Mouse (Mus musculus): ENCODE measurements around the gene Zfp84. TPM values are rescaled to one million over a fixed set of nuclear protein-coding genes. Genes with fewer than 3 reads are reported as not detected.
"Not testable (repeated sequence)": the region's sequence is repeated elsewhere in the genome, so short reads cannot be mapped to it uniquely, and the experiment has no call there.

The Zfp84 gene
- polyA plus RNA-seq (2014; fragmentation: Nextera tagmentation; extraction: Ambion mirVana) = 15.5 and 17.3 TPM in 2 replicates

- H3K4me2 ChIP-seq (ENCODE audit: low read depth, low read length, severe bottlenecking) = peak within 1 kb of the TSS; percentile 71
- peak; percentile 96 for ATAC-seq (replicated peaks; ENCODE audit: low FRiP score)
- H3K27ac ChIP-seq (ENCODE audit: low read depth, low read length) = 0 out of 2 replicates have a peak within 1 kb of the TSS, but pooled peaks have one; percentile 37
- DNase-seq (ENCODE audit: low spot score) = peak; percentile 85
- no peaks in the 10 kb centered on the region for H3K9me3 ChIP-seq (ENCODE audit: control insufficient read depth, low read length)
- WGBS = under 1% methylated on average over 32 of the region's 32 CpGs
- no peaks in the 10 kb centered on the region; the same call in 1 of the 2 replicates for H3K36me3 ChIP-seq (ENCODE audit: control insufficient read depth, insufficient read depth, low read length)
- peak within 1 kb of the TSS; percentile 80 for H3K9ac ChIP-seq (ENCODE audit: low read length)
- no peaks in the 10 kb centered on the region for H3K27me3 ChIP-seq (ENCODE audit: control insufficient read depth, insufficient read depth, low read length)
- no peaks in the 10 kb centered on the region; the same call in 1 of the 2 replicates for H3K4me1 ChIP-seq (replicated peaks; ENCODE audit: control insufficient read depth, insufficient read depth, low read length)
- H3K4me3 ChIP-seq (ENCODE audit: low read depth, low read length) = peak within 1 kb of the TSS; percentile 75
Observed at GRCm38 (mm10) chr7:29768090-29768900, at the start of gene Zfp84. TSS of gene Zfp84 (plus strand) at chr7:29768552.

GRCm38 (mm10) chr7:29725461-29726142 lies 42.8 kb upstream of the Zfp84 start:
- 33% methylated on average over 16 of the region's 17 CpGs for WGBS
- not testable (repeated sequence) for H3K4me3 ChIP-seq (ENCODE audit: low read depth, low read length); H3K27me3 ChIP-seq (ENCODE audit: control insufficient read depth, insufficient read depth, low read length); H3K9ac ChIP-seq (ENCODE audit: low read length); H3K4me1 ChIP-seq (replicated peaks; ENCODE audit: control insufficient read depth, insufficient read depth, low read length); DNase-seq (ENCODE audit: low spot score); ATAC-seq (replicated peaks; ENCODE audit: low FRiP score); H3K9me3 ChIP-seq (ENCODE audit: control insufficient read depth, low read length); H3K27ac ChIP-seq (ENCODE audit: low read depth, low read length); H3K4me2 ChIP-seq (ENCODE audit: low read depth, low read length, severe bottlenecking); H3K36me3 ChIP-seq (ENCODE audit: control insufficient read depth, insufficient read depth, low read length)

- not testable (repeated sequence) for ATAC-seq (replicated peaks; ENCODE audit: low FRiP score); H3K9ac ChIP-seq (ENCODE audit: low read length); H3K4me2 ChIP-seq (ENCODE audit: low read depth, low read length, severe bottlenecking); H3K4me3 ChIP-seq (ENCODE audit: low read depth, low read length); H3K36me3 ChIP-seq (ENCODE audit: control insufficient read depth, insufficient read depth, low read length); H3K4me1 ChIP-seq (replicated peaks; ENCODE audit: control insufficient read depth, insufficient read depth, low read length); H3K27ac ChIP-seq (ENCODE audit: low read depth, low read length); DNase-seq (ENCODE audit: low spot score); H3K9me3 ChIP-seq (ENCODE audit: control insufficient read depth, low read length); H3K27me3 ChIP-seq (ENCODE audit: control insufficient read depth, insufficient read depth, low read length)
- 64% methylated on average over 11 of the region's 11 CpGs for WGBS
Observed at GRCm38 (mm10) chr7:29726860-29727259, 41.5 kb upstream of the Zfp84 start, which contains the start of gene Catsperg2. TSS of gene Catsperg2 (minus strand) at chr7:29727032.

GRCm38 (mm10) chr7:29728055-29728454 lies 40.3 kb upstream of the Zfp84 start:
- Histone ChIP-seq H3K4me2 (ENCODE audit: low read depth, low read length, severe bottlenecking) (no peak overlapping the region), H3K36me3 (ENCODE audit: control insufficient read depth, insufficient read depth, low read length) (no peaks in the 10 kb centered on the region), H3K9me3 (ENCODE audit: control insufficient read depth, low read length) (peaks cover 3% of the 10 kb centered on the region), H3K4me1 (replicated peaks; ENCODE audit: control insufficient read depth, insufficient read depth, low read length) (no peaks in the 10 kb centered on the region), H3K9ac (ENCODE audit: low read length) (no peak overlapping the region), H3K4me3 (ENCODE audit: low read depth, low read length) (no peak overlapping the region), H3K27ac (ENCODE audit: low read depth, low read length) (no peak overlapping the region), H3K27me3 (ENCODE audit: control insufficient read depth, insufficient read depth, low read length) (no peaks in the 10 kb centered on the region)
- ATAC-seq (replicated peaks; ENCODE audit: low FRiP score) (no peak), DNase-seq (ENCODE audit: low spot score) (no peak)
- WGBS = 81% methylated on average over 2 of the region's 2 CpGs

GRCm38 (mm10) chr7:29742258-29742657 lies 26.1 kb upstream of the Zfp84 start:
- H3K9ac ChIP-seq (ENCODE audit: low read length) = no peak overlapping the region
- H3K4me1 ChIP-seq (replicated peaks; ENCODE audit: control insufficient read depth, insufficient read depth, low read length) = no peaks in the 10 kb centered on the region
- DNase-seq (ENCODE audit: low spot score) (no peak), ATAC-seq (replicated peaks; ENCODE audit: low FRiP score) (no peak)
- no peaks in the 10 kb centered on the region for H3K27me3 ChIP-seq (ENCODE audit: control insufficient read depth, insufficient read depth, low read length)
- no peaks in the 10 kb centered on the region; the same call in 1 of the 2 replicates for H3K9me3 ChIP-seq (ENCODE audit: control insufficient read depth, low read length)
- no peaks in the 10 kb centered on the region for H3K36me3 ChIP-seq (ENCODE audit: control insufficient read depth, insufficient read depth, low read length)
- H3K4me3 ChIP-seq (ENCODE audit: low read depth, low read length) = no peak overlapping the region
- WGBS = 87% methylated on average over 3 of the region's 3 CpGs
- H3K4me2 ChIP-seq (ENCODE audit: low read depth, low read length, severe bottlenecking) = no peak overlapping the region
- no peak overlapping the region for H3K27ac ChIP-seq (ENCODE audit: low read depth, low read length)

- Histone ChIP-seq H3K4me1 (replicated peaks; ENCODE audit: control insufficient read depth, insufficient read depth, low read length) (no peaks in the 10 kb centered on the region), H3K4me2 (ENCODE audit: low read depth, low read length, severe bottlenecking) (no peak overlapping the region), H3K27me3 (ENCODE audit: control insufficient read depth, insufficient read depth, low read length) (no peaks in the 10 kb centered on the region), H3K27ac (ENCODE audit: low read depth, low read length) (no peak overlapping the region), H3K9ac (ENCODE audit: low read length) (no peak overlapping the region), H3K36me3 (ENCODE audit: control insufficient read depth, insufficient read depth, low read length) (no peaks in the 10 kb centered on the region), H3K4me3 (ENCODE audit: low read depth, low read length) (no peak overlapping the region), H3K9me3 (ENCODE audit: control insufficient read depth, low read length) (no peaks in the 10 kb centered on the region; the same call in 1 of the 2 replicates)
- WGBS = 86% methylated on average over 5 of the region's 5 CpGs
- no peak for ATAC-seq (replicated peaks; ENCODE audit: low FRiP score)
- DNase-seq (ENCODE audit: low spot score) = no peak
Observed at GRCm38 (mm10) chr7:29760476-29760875, 7.9 kb upstream of the Zfp84 start.

GRCm38 (mm10) chr7:29764702-29765101 lies 3.6 kb upstream of the Zfp84 start:
- no peak overlapping the region for H3K4me2 ChIP-seq (ENCODE audit: low read depth, low read length, severe bottlenecking)
- DNase-seq (ENCODE audit: low spot score) = no peak
- ATAC-seq (replicated peaks; ENCODE audit: low FRiP score) = no peak
- no peaks in the 10 kb centered on the region for H3K9me3 ChIP-seq (ENCODE audit: control insufficient read depth, low read length)
- no peaks in the 10 kb centered on the region; the same call in 1 of the 2 replicates for H3K4me1 ChIP-seq (replicated peaks; ENCODE audit: control insufficient read depth, insufficient read depth, low read length)
- no peak overlapping the region for H3K27ac ChIP-seq (ENCODE audit: low read depth, low read length)
- H3K4me3 ChIP-seq (ENCODE audit: low read depth, low read length) = no peak overlapping the region
- 83% methylated on average over 7 of the region's 7 CpGs for WGBS
- H3K36me3 ChIP-seq (ENCODE audit: control insufficient read depth, insufficient read depth, low read length) = no peaks in the 10 kb centered on the region
- H3K27me3 ChIP-seq (ENCODE audit: control insufficient read depth, insufficient read depth, low read length) = no peaks in the 10 kb centered on the region
- H3K9ac ChIP-seq (ENCODE audit: low read length) = no peak overlapping the region

- Histone ChIP-seq H3K4me1 (replicated peaks; ENCODE audit: control insufficient read depth, insufficient read depth, low read length) (no peaks in the 10 kb centered on the region; the same call in 1 of the 2 replicates), H3K4me3 (ENCODE audit: low read depth, low read length) (peak overlapping the region; percentile 75), H3K4me2 (ENCODE audit: low read depth, low read length, severe bottlenecking) (peak overlapping the region; percentile 71), H3K9me3 (ENCODE audit: control insufficient read depth, low read length) (no peaks in the 10 kb centered on the region), H3K27me3 (ENCODE audit: control insufficient read depth, insufficient read depth, low read length) (no peaks in the 10 kb centered on the region), H3K9ac (ENCODE audit: low read length) (peak overlapping the region; percentile 55), H3K36me3 (ENCODE audit: control insufficient read depth, insufficient read depth, low read length) (no peaks in the 10 kb centered on the region; the same call in 1 of the 2 replicates), H3K27ac (ENCODE audit: low read depth, low read length) (no peak overlapping the region)
- WGBS = under 1% methylated on average over 15 of the region's 15 CpGs
- ATAC-seq (replicated peaks; ENCODE audit: low FRiP score) (peak; percentile 58), DNase-seq (ENCODE audit: low spot score) (peak; percentile 82)
Observed at GRCm38 (mm10) chr7:29767058-29767686, 1.2 kb upstream of the Zfp84 start.

All from forebrain, embryonic 11.5 days (tissue).